Mouse (Mus musculus) gastrocnemius, postnatal 36 days (tissue): ENCODE results near the gene Adap1. TPM values are rescaled to one million over a fixed set of nuclear protein-coding genes. Genes with fewer than 3 reads are reported as not detected.

Source experiments
- microRNA-seq, 2 experiments: library from miRNA; unstranded; fragments of <30 nt; microRNA quantifications; one replicate each; pipeline ENCODE4 v1.2.0; 2021
- total RNA-seq, 2 experiments: library from RNA; stranded (reverse); gene quantifications; 2 replicates each; pipeline ENCODE4 v1.2.3; 2021

The Adap1 gene
- total RNA-seq, 2 experiments from 2014 or later: 1.6 to 1.7 TPM

Small RNAs within 50 kb of the gene (microRNA-seq; reads per million reads assigned to microRNA genes)
- 120 to 159 reads per million in 2 experiments for gene Mir339

Other genes with a start within 250 kb of the Adap1 start
- 1 to 10 TPM; 1.2 to 1.5 TPM for gene Prkar1b, start 175.6 kb downstream of the Adap1 start, total RNA-seq
- gene Dnaaf5, start 175.4 kb downstream of the Adap1 start, total RNA-seq: 10 to 100 TPM; 13.5 to 14.4 TPM
- 10 to 100 TPM; 32.6 to 37.6 TPM for gene Sun1, start 125.0 kb downstream of the Adap1 start, total RNA-seq
- gene Get4, start 73.3 kb downstream of the Adap1 start, total RNA-seq: 10 to 100 TPM; 28.3 to 29.4 TPM
- 10 to 100 TPM; 52.8 to 68.3 TPM for gene Cox19, start 25.8 kb upstream of the Adap1 start, total RNA-seq
- not detected for gene Cyp2w1, start 27.0 kb upstream of the Adap1 start, total RNA-seq
- gene Gpr146, start 52.1 kb upstream of the Adap1 start, total RNA-seq: 10 to 100 TPM; 25.3 to 30.4 TPM
- gene C130050O18Rik, start 79.7 kb upstream of the Adap1 start, total RNA-seq: under 1 TPM; 0.13 to 0.35 TPM
- 1 to 10 TPM; 1.1 to 1.2 TPM for gene Gper1, start 97.5 kb upstream of the Adap1 start, total RNA-seq
- gene 3110082I17Rik, start 134.9 kb upstream of the Adap1 start, total RNA-seq: 1 to 10 TPM; 6.1 to 9.2 TPM
- 1 to 10 TPM; 6.9 to 7.6 TPM for gene Zfand2a, start 158.9 kb upstream of the Adap1 start, total RNA-seq
- not detected for gene Uncx, start 217.9 kb upstream of the Adap1 start, total RNA-seq